Mouse (Mus musculus) small intestine, adult 2 months (tissue): ENCODE results near the gene G430095P16Rik.

ENCODE experiments used
- CTCF ChIP-seq: fragments of 200-500 bp; IDR thresholded peaks from 2 replicates; pipeline ENCODE4 v1.5.1; 2012; ENCODE audit warnings: low read depth, mild to moderate bottlenecking, control low read depth, inconsistent platforms, low read length, moderate library complexity, mixed read lengths; ENCODE audit not compliant: insufficient replicate concordance, insufficient read length; ENCODE audit errors: extremely low read depth
- POLR2A ChIP-seq: fragments of 200-500 bp; IDR thresholded peaks from 2 replicates; pipeline ENCODE4 v1.6.1; 2012; ENCODE audit warnings: low read depth, mild to moderate bottlenecking, control low read depth, inconsistent platforms, low read length, moderate library complexity

DNA sequence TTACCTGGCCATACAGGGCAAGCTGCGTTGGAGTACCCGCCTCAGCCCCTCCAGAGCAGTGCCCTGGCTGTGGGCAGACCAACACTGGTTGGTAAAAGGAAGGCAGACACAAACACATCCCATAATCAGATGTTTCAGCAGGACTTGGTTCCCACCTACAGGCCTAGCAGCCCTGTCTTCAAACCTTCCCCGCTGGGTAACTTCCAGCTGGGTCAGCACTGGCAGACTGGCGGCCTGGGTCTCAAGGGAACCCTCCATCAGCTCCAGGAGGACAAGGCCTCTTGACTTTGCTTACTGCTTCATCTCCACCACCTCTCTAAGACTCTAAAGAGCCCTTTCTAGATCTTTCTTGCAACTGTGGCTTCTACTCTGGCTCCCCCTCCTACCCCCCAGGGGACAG lies 13.7 kb downstream of the G430095P16Rik start:
- TF ChIP-seq CTCF = no peak
- no peak for TF ChIP-seq POLR2A
